In the genomic region with DNA sequence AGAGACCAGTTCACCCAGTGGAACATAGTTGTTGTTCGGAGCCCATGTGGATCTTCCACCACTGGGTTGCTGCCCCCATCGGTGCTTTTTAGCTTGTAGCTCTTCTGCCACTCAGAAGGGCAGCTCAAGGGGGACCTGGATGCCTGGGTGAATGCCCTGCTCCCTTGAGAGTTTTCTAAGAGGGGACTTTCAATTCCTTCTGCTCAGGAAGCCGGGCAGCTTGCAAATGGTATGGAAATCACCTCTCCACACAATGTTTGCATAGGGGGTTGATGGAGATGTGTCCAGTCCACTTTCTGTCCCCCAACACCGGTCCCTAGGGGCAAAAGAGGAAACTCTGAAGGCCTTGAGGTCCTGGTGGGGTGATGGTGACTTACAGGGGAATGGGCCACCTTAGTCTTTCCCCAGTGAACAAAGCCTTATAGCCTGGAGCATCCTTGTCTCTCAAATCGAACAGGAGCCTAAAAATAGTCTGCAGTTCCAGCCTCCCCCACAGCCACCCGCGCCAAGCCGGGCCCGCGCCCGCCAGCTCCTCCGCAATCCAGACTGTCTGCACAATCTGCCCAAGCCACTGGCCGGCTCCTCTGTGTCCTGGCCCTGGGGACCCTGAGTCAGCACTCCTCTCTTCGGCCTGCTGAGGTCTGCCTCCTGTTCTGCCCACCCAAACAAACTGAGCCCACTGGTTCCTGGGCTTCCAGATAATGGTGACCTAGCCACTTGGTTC, we compare ENCODE assay signal across 9 mouse cellular contexts. TPM values are rescaled to one million over a fixed set of nuclear protein-coding genes. Genes with fewer than 3 reads are reported as not detected.
A peak's percentile ranks its signal among the peaks of the same experiment; 100 is the strongest.
DNase-seq lines count a peak whose midpoint lies in the region; ATAC-seq and TF ChIP-seq lines count a peak whose summit lies in the region.
"Had no signal": no experiment of that assay in that cellular context is flagged by ENCODE, and none has a peak within 500 bp of the region (broad histone marks: within the 10 kb centered on the region; RNA-seq: fewer than 3 reads in every experiment).

No protein-coding gene starts in this region.

- H3K27ac ChIP-seq in kidney, embryonic 14.5 days (ENCODE audit: low read depth, low read length): no peak overlapping the region
- H3K27ac ChIP-seq: limb, embryonic 12.5 days had no signal

- peak; percentile 54 for DNase-seq in adrenal gland, postnatal 14 days
- DNase-seq in adrenal gland, adult 8-10 months: no peak
- DNase-seq in ES-CJ7 (ENCODE audit: low read depth, low spot score) (peak; percentile 21), liver (no peak)
- DNase-seq in frontal cortex, postnatal 36 days (ENCODE audit: low spot score in 2 of 2): peak; percentile 75 to 86
- peak; percentile 62 to 64 for DNase-seq in layer of hippocampus, postnatal 14 days (ENCODE audit: low spot score in 2 of 2)
- no peak for DNase-seq in lung, adult 2 months

- no peaks in the 10 kb centered on the region for H3K36me3 ChIP-seq in kidney, embryonic 14.5 days (ENCODE audit: control insufficient read depth, insufficient read depth, low read length)
- H3K36me3 ChIP-seq: limb, embryonic 12.5 days had no signal

- no peak overlapping the region for H3K4me2 ChIP-seq in kidney, embryonic 14.5 days (replicated peaks; ENCODE audit: low read depth, low read length)
- H3K4me2 ChIP-seq: limb, embryonic 12.5 days had no signal

- no peaks in the 10 kb centered on the region for H3K9me3 ChIP-seq in kidney, embryonic 14.5 days (ENCODE audit: control insufficient read depth, low read length)
- H3K9me3 ChIP-seq: limb, embryonic 12.5 days had no signal

- H3K9ac ChIP-seq in kidney, embryonic 14.5 days (ENCODE audit: low read depth, low read length): no peak overlapping the region
- H3K9ac ChIP-seq: limb, embryonic 12.5 days had no signal

- WGBS in lung, adult 2 months: 57% methylated on average over 14 of the region's 14 CpGs
- WGBS in kidney, embryonic 14.5 days: 79% methylated on average over 14 of the region's 14 CpGs

- H3K4me1 ChIP-seq in lung, adult 2 months (ENCODE audit: control insufficient read depth, insufficient read depth, low read length): peaks cover 22% of the 10 kb centered on the region
- 0 out of 2 replicates have a peak, but pooled peaks cover 3% of the 10 kb centered on the region for H3K4me1 ChIP-seq in kidney, embryonic 14.5 days (ENCODE audit: control insufficient read depth, insufficient read depth, low read length)

- H3K27me3 ChIP-seq in kidney, embryonic 14.5 days (ENCODE audit: control insufficient read depth, insufficient read depth, low read length): no peaks in the 10 kb centered on the region
- H3K27me3 ChIP-seq: limb, embryonic 12.5 days had no signal

- no peak for ATAC-seq in kidney, embryonic 14.5 days (ENCODE audit: low FRiP score, low TSS enrichment)

- no peak for TF ChIP-seq POLR2A in lung, adult 2 months (IDR thresholded peaks at IDR 0.05; ENCODE audit: borderline replicate concordance, extremely low read depth, low read depth, low read length)

- H3K4me3 ChIP-seq in lung, adult 2 months (replicated peaks; ENCODE audit: extremely low read depth, low read depth, low read length): no peak overlapping the region
- no peak overlapping the region for H3K4me3 ChIP-seq in kidney, embryonic 14.5 days (ENCODE audit: low read length)
- H3K4me3 ChIP-seq: limb, embryonic 12.5 days had no signal

- TF ChIP-seq CTCF in lung, adult 2 months (IDR thresholded peaks at IDR 0.05; ENCODE audit: insufficient read depth, low read length): no peak

RNA-seq across cellular contexts. Expression of a gene that starts 27.5 kb away (rescaled TPM):
- 18.4 and 23.5 TPM in 2 replicates for total RNA-seq in adrenal gland, postnatal 14 days (2021)
- total RNA-seq in adrenal gland, adult 8-10 months (2022): 10 to 100 TPM in 3 of 4 experiments, 1 to 10 TPM in 1; 9.5 to 23.8 (median 17.6) TPM
- 100 to 1,000 TPM in 1 of 2 experiments, 10 to 100 TPM in 1; 95.4 to 102 TPM for total RNA-seq in layer of hippocampus, postnatal 14 days (2021)
- 69.3 and 90.1 TPM in 2 replicates for polyA plus RNA-seq in lung, adult 2 months (2012; rRNA removed)
- polyA plus RNA-seq in kidney, embryonic 14.5 days (2014; fragmentation: Nextera tagmentation; extraction: Ambion mirVana): 0.93 TPM in 2 replicates

RNA-seq across cellular contexts. Expression of a gene that starts 38.8 kb away (rescaled TPM):
- 2,863 and 3,093 TPM in 2 replicates for total RNA-seq in adrenal gland, postnatal 14 days (2021)
- 1,000 to 10,000 TPM; 7,138 to 8,839 (median 8,155) TPM for total RNA-seq in adrenal gland, adult 8-10 months (2022)
- 1 to 10 TPM; 1.1 to 2.4 TPM for total RNA-seq in layer of hippocampus, postnatal 14 days (2021)
- 0.15 and 0.28 TPM in 2 replicates for polyA plus RNA-seq in lung, adult 2 months (2012; rRNA removed)
- 0.47 and 0.87 TPM in 2 replicates for polyA plus RNA-seq in kidney, embryonic 14.5 days (2014; fragmentation: Nextera tagmentation; extraction: Ambion mirVana)

RNA-seq across cellular contexts. Expression of a gene that starts 56.6 kb away (rescaled TPM):
- 71.6 and 82.1 TPM in 2 replicates for total RNA-seq in adrenal gland, postnatal 14 days (2021)
- 10 to 100 TPM; 85.6 to 97.1 (median 88.7) TPM for total RNA-seq in adrenal gland, adult 8-10 months (2022)
- total RNA-seq in layer of hippocampus, postnatal 14 days (2021): 10 to 100 TPM; 97.5 to 98.6 TPM
- polyA plus RNA-seq in lung, adult 2 months (2012; rRNA removed): 131 and 138 TPM in 2 replicates
- polyA plus RNA-seq in kidney, embryonic 14.5 days (2014; fragmentation: Nextera tagmentation; extraction: Ambion mirVana): 106 and 108 TPM in 2 replicates

Comparison
In these comparisons a context has a peak if more than half of its experiments do, and no peak if none do; other contexts are left out.
1. DNase-seq: peak in adrenal gland, postnatal 14 days (single experiment), ES-CJ7 (single experiment), frontal cortex, postnatal 36 days (2 of 2) and layer of hippocampus, postnatal 14 days (2 of 2); none in adrenal gland, adult 8-10 months (single experiment), liver (single experiment) and lung, adult 2 months (single experiment).
2. RNA of a gene that starts 38.8 kb away (total RNA-seq): 7,138 to 8,839 TPM in adrenal gland, adult 8-10 months and 2,863 to 3,093 TPM in adrenal gland, postnatal 14 days; 1.1 to 2.4 TPM in layer of hippocampus, postnatal 14 days; every median in the first group is over 100 times any median in the second.